Mouse (Mus musculus) limb, embryonic 14.5 days (tissue): ENCODE data around the gene Ptprs. TPM values are rescaled to one million over a fixed set of nuclear protein-coding genes. Genes with fewer than 3 reads are reported as not detected.

ENCODE experiments used
- ATAC-seq: fragments of 200-750 bp; cut with Nextera tagmentation; 2 replicates; pipeline ENCODE4 v1.8.0; 2017; ENCODE audit warnings: low read depth, moderate number of reproducible peaks, moderate TSS enrichment; ENCODE audit not compliant: low FRiP score
- DNase-seq: peaks from one replicate; pipeline ENCODE4 v3.0.0-alpha.2; 2015; ENCODE audit warnings: low spot score
- H3K27ac ChIP-seq: fragments of 300-500 bp; sonication (generic); replicated peaks from 2 replicates; pipeline ENCODE4 v1.5.1; 2014; ENCODE audit warnings: low read depth, mild to moderate bottlenecking, low read length, moderate library complexity, mixed read lengths
- H3K27me3 ChIP-seq: fragments of 300-500 bp; sonication (generic); 2 replicates; pipeline ENCODE4 v1.6.1; 2014; ENCODE audit warnings: low read length, mixed read lengths; ENCODE audit not compliant: control insufficient read depth, insufficient read depth
- H3K36me3 ChIP-seq: fragments of 300-500 bp; sonication (generic); 2 replicates; pipeline ENCODE4 v1.6.1; 2014; ENCODE audit warnings: mild to moderate bottlenecking, low read length, moderate library complexity, mixed read lengths; ENCODE audit not compliant: control insufficient read depth, insufficient read depth
- H3K4me1 ChIP-seq: fragments of 300-500 bp; sonication (generic); 2 replicates; pipeline ENCODE4 v1.6.1; 2014; ENCODE audit warnings: antibody characterized with exemption, low read length, mixed read lengths; ENCODE audit not compliant: control insufficient read depth, insufficient read depth
- H3K4me2 ChIP-seq: fragments of 300-500 bp; sonication (generic); replicated peaks from 2 replicates; pipeline ENCODE4 v1.6.1; 2014; ENCODE audit warnings: low read depth, mild to moderate bottlenecking, low read length, moderate library complexity; ENCODE audit not compliant: severe bottlenecking
- H3K4me3 ChIP-seq: fragments of 300-500 bp; sonication (generic); replicated peaks from 2 replicates; pipeline ENCODE4 v1.5.1; 2014; ENCODE audit warnings: low read length
- H3K9ac ChIP-seq: fragments of 300-500 bp; sonication (generic); 2 replicates; pipeline ENCODE4 v1.6.1; 2014; ENCODE audit warnings: mild to moderate bottlenecking, low read depth, low read length, moderate library complexity; ENCODE audit not compliant: severe bottlenecking
- H3K9me3 ChIP-seq: fragments of 300-500 bp; sonication (generic); 2 replicates; pipeline ENCODE4 v1.6.1; 2016; ENCODE audit warnings: low read length; ENCODE audit not compliant: control insufficient read depth
- POLR2A ChIP-seq: fragments of 200-500 bp; IDR thresholded peaks from 2 replicates; pipeline ENCODE4 v1.8.0; 2012; ENCODE audit warnings: inconsistent platforms, mild to moderate bottlenecking, moderate library complexity, borderline replicate concordance; ENCODE audit not compliant: insufficient read depth, insufficient read length; ENCODE audit errors: extremely low read depth
- WGBS: fragments of 180-500 bp; shearing (Covaris S2); extraction: QIAGEN DNeasy Blood & Tissue Kit; methylation state at CpG from one replicate; pipeline ENCODE4 v1.1.7; 2014; 5-methylcytosine and 5-hydroxymethylcytosine counted together
- polyA plus RNA-seq, 2 experiments: library from polyadenylated mRNA; depleted of rRNA in 1 of 2; stranded (reverse) in 1 of 2; unstranded in 1 of 2; fragments of >200 nt; fragmentation: Nextera tagmentation in 1 of 2; extraction: Ambion mirVana in 1 of 2; gene quantifications; 2 replicates each; pipeline versions ENCODE4 v1.2.1 to v1.2.3; 2012 to 2014

Ptprs gene
- polyA plus RNA-seq (2012; rRNA removed) (483 and 667 TPM in 2 replicates), polyA plus RNA-seq (2014; fragmentation: Nextera tagmentation; extraction: Ambion mirVana) (116 and 131 TPM in 2 replicates)

GRCm38 (mm10) chr17:56476402-56476752 is at the start of gene Ptprs:
TSS of gene Ptprs (minus strand) at chr17:56476483.
- H3K4me1 ChIP-seq: peaks cover 39% of the 10 kb centered on the region
- WGBS: 2% methylated on average over 27 of the region's 27 CpGs
- DNase-seq: peak; percentile 95

GRCm38 (mm10) chr17:56524943-56525342 is 48.7 kb upstream of the Ptprs start:
- no peak overlapping the region for H3K27ac ChIP-seq
- no peak for ATAC-seq
- no peaks in the 10 kb centered on the region for H3K27me3 ChIP-seq
- H3K9ac ChIP-seq: no peak overlapping the region
- no peak for DNase-seq
- no peaks in the 10 kb centered on the region for H3K4me1 ChIP-seq
- H3K4me3 ChIP-seq: no peak overlapping the region
- H3K4me2 ChIP-seq: no peak overlapping the region
- H3K9me3 ChIP-seq: no peaks in the 10 kb centered on the region
- H3K36me3 ChIP-seq: no peaks in the 10 kb centered on the region
- TF ChIP-seq POLR2A: no peak
- 69% methylated on average over 4 of the region's 4 CpGs for WGBS

More at GRCm38 (mm10) chr17:56476402-56476752, at the start of gene Ptprs:
- peak within 1 kb of the TSS; percentile 88 for H3K9ac ChIP-seq
- H3K9me3 ChIP-seq: 0 out of 2 replicates have a peak, but pooled peaks cover 5% of the 10 kb centered on the region
- H3K27ac ChIP-seq: peak within 1 kb of the TSS; percentile 62
- H3K4me2 ChIP-seq: peak within 1 kb of the TSS; percentile 98
- no peaks in the 10 kb centered on the region for H3K36me3 ChIP-seq
- peak; percentile 93 for ATAC-seq
- no peak for TF ChIP-seq POLR2A
- peaks cover 41% of the 10 kb centered on the region for H3K27me3 ChIP-seq
- H3K4me3 ChIP-seq: peak within 1 kb of the TSS; percentile 86

- WGBS: 61% methylated on average over 1 of the region's 1 CpGs
- no peak for ATAC-seq
These were observed 46.5 kb upstream of the Ptprs start for GRCm38 (mm10) chr17:56522744-56523143.

GRCm38 (mm10) chr17:56515690-56516410 is 39.6 kb upstream of the Ptprs start:
- peaks cover 6% of the 10 kb centered on the region for H3K4me1 ChIP-seq
- DNase-seq (no peak), ATAC-seq (no peak; the same call in 1 of the 2 replicates)
- H3K36me3 ChIP-seq: no peaks in the 10 kb centered on the region
- no peak for TF ChIP-seq POLR2A
- no peak overlapping the region for H3K4me2 ChIP-seq
- 8% methylated on average over 12 of the region's 13 CpGs for WGBS
- H3K4me3 ChIP-seq: no peak overlapping the region
- H3K27me3 ChIP-seq: peaks cover 24% of the 10 kb centered on the region
- H3K9me3 ChIP-seq: no peaks in the 10 kb centered on the region
- H3K27ac ChIP-seq: no peak overlapping the region
- 0 out of 2 replicates have a peak overlapping the region, but pooled peaks have one; percentile 26 for H3K9ac ChIP-seq

More at GRCm38 (mm10) chr17:56522744-56523143, 46.5 kb upstream of the Ptprs start:
- H3K9me3 ChIP-seq: no peaks in the 10 kb centered on the region
- no peak for TF ChIP-seq POLR2A
- H3K9ac ChIP-seq: no peak overlapping the region
- no peaks in the 10 kb centered on the region for H3K36me3 ChIP-seq
- H3K4me2 ChIP-seq: no peak overlapping the region
- no peak for DNase-seq
- no peak overlapping the region for H3K27ac ChIP-seq
- H3K27me3 ChIP-seq: no peaks in the 10 kb centered on the region
- H3K4me3 ChIP-seq: no peak overlapping the region
- no peaks in the 10 kb centered on the region for H3K4me1 ChIP-seq

- Histone ChIP-seq H3K9ac (no peak overlapping the region), H3K4me3 (no peak overlapping the region), H3K36me3 (no peaks in the 10 kb centered on the region), H3K4me2 (no peak overlapping the region), H3K27ac (no peak overlapping the region), H3K4me1 (peaks cover 6% of the 10 kb centered on the region), H3K9me3 (no peaks in the 10 kb centered on the region), H3K27me3 (peaks cover 34% of the 10 kb centered on the region)
- WGBS: 52% methylated on average over 12 of the region's 12 CpGs
- ATAC-seq (no peak), DNase-seq (no peak)
- no peak for TF ChIP-seq POLR2A
These were observed 38.6 kb upstream of the Ptprs start for GRCm38 (mm10) chr17:56514916-56515315.

GRCm38 (mm10) chr17:56514330-56514729 is 38.0 kb upstream of the Ptprs start:
- Histone ChIP-seq H3K4me3 (no peak overlapping the region), H3K27ac (no peak overlapping the region), H3K9me3 (no peaks in the 10 kb centered on the region), H3K4me2 (no peak overlapping the region), H3K27me3 (peaks cover 39% of the 10 kb centered on the region), H3K4me1 (peaks cover 6% of the 10 kb centered on the region), H3K9ac (no peak overlapping the region), H3K36me3 (no peaks in the 10 kb centered on the region)
- no peak for ATAC-seq
- TF ChIP-seq POLR2A: no peak
- DNase-seq: no peak
